Mouse (Mus musculus) neural tube, embryonic 13.5 days (tissue): Measurements from ENCODE around the gene Bub1b. TPM values are rescaled to one million over a fixed set of nuclear protein-coding genes. Genes with fewer than 3 reads are reported as not detected.

Experiments
- ATAC-seq: fragments of 200-750 bp; cut with Nextera tagmentation; 2 replicates; pipeline ENCODE4 v1.8.0; 2017; ENCODE audit warnings: low read depth, mild to moderate bottlenecking, moderate TSS enrichment, moderate library complexity
- H3K27ac ChIP-seq: fragments of 300-500 bp; sonication (generic); replicated peaks from 2 replicates; pipeline ENCODE4 v1.5.1; 2015; ENCODE audit warnings: moderate library complexity, mild to moderate bottlenecking, inconsistent platforms
- H3K27me3 ChIP-seq: fragments of 300-500 bp; sonication (generic); 2 replicates; pipeline ENCODE4 v1.6.1; 2015; ENCODE audit warnings: mild to moderate bottlenecking, inconsistent platforms
- H3K36me3 ChIP-seq: fragments of 300-500 bp; sonication (generic); 2 replicates; pipeline ENCODE4 v1.6.1; 2015; ENCODE audit warnings: mild to moderate bottlenecking, inconsistent platforms
- H3K4me1 ChIP-seq: fragments of 300-500 bp; sonication (generic); replicated peaks from 2 replicates; pipeline ENCODE4 v1.6.1; 2015; ENCODE audit warnings: inconsistent platforms
- H3K4me2 ChIP-seq: fragments of 300-500 bp; sonication (generic); 2 replicates; pipeline ENCODE4 v1.6.1; 2015; ENCODE audit warnings: inconsistent platforms, mild to moderate bottlenecking, moderate library complexity
- H3K4me3 ChIP-seq: fragments of 300-500 bp; sonication (generic); 2 replicates; pipeline ENCODE4 v1.5.1; 2015; ENCODE audit warnings: mild to moderate bottlenecking, inconsistent platforms
- H3K9ac ChIP-seq: fragments of 300-500 bp; sonication (generic); 2 replicates; pipeline ENCODE4 v1.6.1; 2015; ENCODE audit warnings: moderate library complexity, mild to moderate bottlenecking, inconsistent platforms
- H3K9me3 ChIP-seq: fragments of 300-500 bp; sonication (generic); 2 replicates; pipeline ENCODE4 v1.6.1; 2016; ENCODE audit warnings: inconsistent platforms
- WGBS: fragments of 180-500 bp; shearing (Covaris S2); methylation state at CpG from one replicate; pipeline ENCODE4 v1.1.7; 2015; 5-methylcytosine and 5-hydroxymethylcytosine counted together
- polyA plus RNA-seq: library from polyadenylated mRNA; unstranded; fragments of >200 nt; fragmentation: Nextera tagmentation; extraction: Ambion mirVana; gene quantifications from 2 replicates; pipeline ENCODE4 v1.2.1, GENCODE M21; 2015

Bub1b gene
- polyA plus RNA-seq, 1 experiment from 2014 or later, result 14.9 TPM

- no peak for ATAC-seq
- no peak overlapping the region for H3K9ac ChIP-seq
- H3K4me3 ChIP-seq, result no peak overlapping the region
- no peaks in the 10 kb centered on the region for H3K9me3 ChIP-seq
- no peaks in the 10 kb centered on the region for H3K36me3 ChIP-seq
- H3K4me1 ChIP-seq, result no peaks in the 10 kb centered on the region
- no peak overlapping the region for H3K4me2 ChIP-seq
- WGBS, result 78% methylated on average over 10 of the region's 10 CpGs
- no peak overlapping the region for H3K27ac ChIP-seq
- peaks cover 40% of the 10 kb centered on the region for H3K27me3 ChIP-seq
Measured at GRCm38 (mm10) chr2:118689875-118690274, 91.9 kb downstream of the Bub1b start.

Other genes with a start within 250 kb of the Bub1b start
- 3.6 and 4.6 TPM in 2 replicates for gene Gpr176, start 224.8 kb upstream of the Bub1b start, polyA plus RNA-seq
- 7.7 and 8.0 TPM in 2 replicates for gene Eif2ak4, start 209.6 kb upstream of the Bub1b start, polyA plus RNA-seq
- gene Srp14, start 118.5 kb upstream of the Bub1b start, polyA plus RNA-seq, result 367 and 393 TPM in 2 replicates
- gene Bmf, start 48.5 kb upstream of the Bub1b start, polyA plus RNA-seq, result 3.3 and 4.6 TPM in 2 replicates
- gene Pak6, start 65.1 kb downstream of the Bub1b start, polyA plus RNA-seq, result 12.1 and 15.8 TPM in 2 replicates
- gene Ankrd63, start 105.8 kb downstream of the Bub1b start, polyA plus RNA-seq, result not detected in 2 replicates
- gene Plcb2, start 130.2 kb downstream of the Bub1b start, polyA plus RNA-seq, result 0.46 and 0.61 TPM in 2 replicates
- 23.7 and 25.3 TPM in 2 replicates for gene Inafm2, start 147.5 kb downstream of the Bub1b start, polyA plus RNA-seq
- gene Ccdc9b, start 164.4 kb downstream of the Bub1b start, polyA plus RNA-seq, result 1.2 and 1.4 TPM in 2 replicates
- not detected in 2 replicates for gene Phgr1, start 174.6 kb downstream of the Bub1b start, polyA plus RNA-seq
- 39.9 and 40.7 TPM in 2 replicates for gene Disp2, start 181.5 kb downstream of the Bub1b start, polyA plus RNA-seq
- gene Knstrn, start 215.8 kb downstream of the Bub1b start, polyA plus RNA-seq, result 23.8 and 28.0 TPM in 2 replicates